Mouse (Mus musculus): ENCODE measurements around the gene Sdk1. TPM values are rescaled to one million over a fixed set of nuclear protein-coding genes. Genes with fewer than 3 reads are reported as not detected.

Gene Sdk1
- total and polyA plus RNA-seq, 2 experiments from 2014 or later: 1.5 to 13.6 TPM

- ATAC-seq (no peak), DNase-seq (no peak)
- WGBS: 35% methylated on average over 7 of the region's 7 CpGs
- no peaks in the 10 kb centered on the region for H3K4me1 ChIP-seq (ENCODE audit: insufficient read depth)
- no peaks in the 10 kb centered on the region for H3K9me3 ChIP-seq (ENCODE audit: low read length)
- H3K27me3 ChIP-seq (ENCODE audit: insufficient read depth, low read length): no peaks in the 10 kb centered on the region
- H3K4me2 ChIP-seq (ENCODE audit: low read depth): no peak overlapping the region
- H3K9ac ChIP-seq: no peak overlapping the region
- no peak overlapping the region for H3K27ac ChIP-seq (ENCODE audit: low read depth, low read length)
- no peak overlapping the region for H3K4me3 ChIP-seq (ENCODE audit: low read depth, low read length)
- TF ChIP-seq CTCF (IDR thresholded peaks at IDR 0.05; ENCODE audit: low read depth): no peak
- H3K36me3 ChIP-seq (ENCODE audit: insufficient read depth): no peaks in the 10 kb centered on the region
Observed at GRCm38 (mm10) chr5:141686876-141687420, 445.7 kb downstream of the Sdk1 start.

GRCm38 (mm10) chr5:141689442-141690105 is 448.3 kb downstream of the Sdk1 start:
- DNase-seq (no peak), ATAC-seq (no peak)
- Histone ChIP-seq H3K4me3 (ENCODE audit: low read depth, low read length) (no peak overlapping the region), H3K27me3 (ENCODE audit: insufficient read depth, low read length) (no peaks in the 10 kb centered on the region), H3K36me3 (ENCODE audit: insufficient read depth) (no peaks in the 10 kb centered on the region), H3K4me1 (ENCODE audit: insufficient read depth) (no peaks in the 10 kb centered on the region), H3K4me2 (ENCODE audit: low read depth) (no peak overlapping the region), H3K27ac (ENCODE audit: low read depth, low read length) (no peak overlapping the region), H3K9me3 (ENCODE audit: low read length) (no peaks in the 10 kb centered on the region), H3K9ac (no peak overlapping the region)
- no peak for TF ChIP-seq CTCF (IDR thresholded peaks at IDR 0.05; ENCODE audit: low read depth)
- WGBS: 69% methylated on average over 12 of the region's 12 CpGs

GRCm38 (mm10) chr5:141691482-141691975 is 450.2 kb downstream of the Sdk1 start:
- Histone ChIP-seq H3K4me3 (ENCODE audit: low read depth, low read length) (no peak overlapping the region), H3K4me1 (ENCODE audit: insufficient read depth) (no peaks in the 10 kb centered on the region), H3K27me3 (ENCODE audit: insufficient read depth, low read length) (no peaks in the 10 kb centered on the region), H3K36me3 (ENCODE audit: insufficient read depth) (no peaks in the 10 kb centered on the region), H3K9me3 (ENCODE audit: low read length) (no peaks in the 10 kb centered on the region), H3K9ac (no peak overlapping the region), H3K4me2 (ENCODE audit: low read depth) (no peak overlapping the region), H3K27ac (ENCODE audit: low read depth, low read length) (no peak overlapping the region)
- DNase-seq (no peak), ATAC-seq (no peak)
- TF ChIP-seq CTCF (IDR thresholded peaks at IDR 0.05; ENCODE audit: low read depth): no peak
- WGBS: 78% methylated on average over 7 of the region's 7 CpGs

GRCm38 (mm10) chr5:141693716-141694115 is 452.4 kb downstream of the Sdk1 start:
- Histone ChIP-seq H3K9me3 (ENCODE audit: low read length) (no peaks in the 10 kb centered on the region), H3K27ac (ENCODE audit: low read depth, low read length) (no peak overlapping the region), H3K27me3 (ENCODE audit: insufficient read depth, low read length) (no peaks in the 10 kb centered on the region), H3K36me3 (ENCODE audit: insufficient read depth) (no peaks in the 10 kb centered on the region), H3K9ac (no peak overlapping the region), H3K4me3 (ENCODE audit: low read depth, low read length) (no peak overlapping the region), H3K4me2 (ENCODE audit: low read depth) (no peak overlapping the region), H3K4me1 (ENCODE audit: insufficient read depth) (no peaks in the 10 kb centered on the region)
- ATAC-seq: no peak
- TF ChIP-seq CTCF (IDR thresholded peaks at IDR 0.05; ENCODE audit: low read depth): no peak
- 7% methylated on average over 6 of the region's 6 CpGs for WGBS
- DNase-seq: no peak

- Histone ChIP-seq H3K9me3 (ENCODE audit: low read length) (no peaks in the 10 kb centered on the region), H3K36me3 (ENCODE audit: insufficient read depth) (no peaks in the 10 kb centered on the region), H3K4me1 (ENCODE audit: insufficient read depth) (no peaks in the 10 kb centered on the region), H3K4me3 (ENCODE audit: low read depth, low read length) (no peak overlapping the region), H3K27ac (ENCODE audit: low read depth, low read length) (no peak overlapping the region), H3K27me3 (ENCODE audit: insufficient read depth, low read length) (no peaks in the 10 kb centered on the region), H3K9ac (no peak overlapping the region), H3K4me2 (ENCODE audit: low read depth) (no peak overlapping the region)
- peak; percentile 20; the same call in 1 of the 2 replicates for ATAC-seq
- 26% methylated on average over 12 of the region's 12 CpGs for WGBS
- TF ChIP-seq CTCF (IDR thresholded peaks at IDR 0.05; ENCODE audit: low read depth): no peak
- no peak for DNase-seq
Observed at GRCm38 (mm10) chr5:141694901-141695300, 453.6 kb downstream of the Sdk1 start.

- H3K4me2 ChIP-seq (ENCODE audit: low read depth): no peak overlapping the region
- DNase-seq (no peak), ATAC-seq (0 out of 2 replicates have a peak, but pooled peaks have one; percentile 40)
- H3K9ac ChIP-seq: no peak overlapping the region
- H3K4me3 ChIP-seq (ENCODE audit: low read depth, low read length): no peak overlapping the region
- no peaks in the 10 kb centered on the region for H3K27me3 ChIP-seq (ENCODE audit: insufficient read depth, low read length)
- no peaks in the 10 kb centered on the region for H3K4me1 ChIP-seq (ENCODE audit: insufficient read depth)
- H3K27ac ChIP-seq (ENCODE audit: low read depth, low read length): no peak overlapping the region; the same call in 1 of the 2 replicates
- TF ChIP-seq CTCF (IDR thresholded peaks at IDR 0.05; ENCODE audit: low read depth): no peak
- 40% methylated on average over 3 of the region's 3 CpGs for WGBS
- no peaks in the 10 kb centered on the region for H3K9me3 ChIP-seq (ENCODE audit: low read length)
- no peaks in the 10 kb centered on the region for H3K36me3 ChIP-seq (ENCODE audit: insufficient read depth)
Observed at GRCm38 (mm10) chr5:141698406-141698805, 457.1 kb downstream of the Sdk1 start.

GRCm38 (mm10) chr5:141720751-141721150 is 479.5 kb downstream of the Sdk1 start:
- 23% methylated on average over 3 of the region's 3 CpGs for whole genome bisulfite sequencing

More at GRCm38 (mm10) chr5:141720751-141721150, 479.5 kb downstream of the Sdk1 start:
- no peaks in the 10 kb centered on the region for H3K36me3 ChIP-seq (ENCODE audit: insufficient read depth)
- DNase-seq (no peak), ATAC-seq (no peak)
- no peak overlapping the region for H3K9ac ChIP-seq
- H3K4me2 ChIP-seq (ENCODE audit: low read depth): no peak overlapping the region
- H3K9me3 ChIP-seq (ENCODE audit: low read length): no peaks in the 10 kb centered on the region
- TF ChIP-seq CTCF (IDR thresholded peaks at IDR 0.05; ENCODE audit: low read depth): no peak
- no peaks in the 10 kb centered on the region for H3K4me1 ChIP-seq (ENCODE audit: insufficient read depth)
- no peak overlapping the region for H3K4me3 ChIP-seq (ENCODE audit: low read depth, low read length)
- H3K27ac ChIP-seq (ENCODE audit: low read depth, low read length): no peak overlapping the region
- no peaks in the 10 kb centered on the region for H3K27me3 ChIP-seq (ENCODE audit: insufficient read depth, low read length)

All from forebrain, postnatal 0 days (tissue).